Mouse (Mus musculus) frontal cortex, adult 2 months (tissue): ENCODE data around the gene Slc5a1. TPM values are rescaled to one million over a fixed set of nuclear protein-coding genes. Genes with fewer than 3 reads are reported as not detected.

Experiments
- DNase-seq, 2 experiments: peaks; one replicate each; pipeline ENCODE4 v3.0.0; 2022; ENCODE audit warnings: low spot score in 1 of 2; ENCODE audit errors: extremely low spot score in 1 of 2
- polyA plus RNA-seq: library from polyadenylated mRNA; depleted of rRNA; stranded (reverse); fragments of >200 nt; gene quantifications from 2 replicates; pipeline ENCODE4 v1.2.3, GENCODE M21; 2012; rRNA removed

Slc5a1 gene
- polyA plus RNA-seq, 1 experiment = not detected

GRCm38 (mm10) chr5:33147691-33148090 lies 43.7 kb downstream of the Slc5a1 start:
- DNase-seq = no peak

- DNase-seq = no peak
Observed at GRCm38 (mm10) chr5:33193567-33193966, 89.5 kb downstream of the Slc5a1 start.

- no peak for DNase-seq
Observed at GRCm38 (mm10) chr5:33195246-33195852, 91.3 kb downstream of the Slc5a1 start.

- no peak for DNase-seq
Observed at GRCm38 (mm10) chr5:33200071-33200470, 96.1 kb downstream of the Slc5a1 start.

GRCm38 (mm10) chr5:33201697-33202096 lies 97.7 kb downstream of the Slc5a1 start:
- no peak for DNase-seq

- no peak for DNase-seq
Observed at GRCm38 (mm10) chr5:33202516-33203170, 98.6 kb downstream of the Slc5a1 start.

- DNase-seq = no peak
Observed at GRCm38 (mm10) chr5:33203171-33203565, 99.1 kb downstream of the Slc5a1 start.

GRCm38 (mm10) chr5:33203691-33204242 lies 99.7 kb downstream of the Slc5a1 start:
- peak; percentile 35 to 92 for DNase-seq

- DNase-seq = no peak
Observed at GRCm38 (mm10) chr5:33204284-33204683, 100.3 kb downstream of the Slc5a1 start.

GRCm38 (mm10) chr5:33206328-33206727 lies 102.3 kb downstream of the Slc5a1 start:
- DNase-seq = no peak

- DNase-seq = no peak
Observed at GRCm38 (mm10) chr5:33207136-33207535, 103.1 kb downstream of the Slc5a1 start.

GRCm38 (mm10) chr5:33208533-33209245 lies 104.7 kb downstream of the Slc5a1 start:
- DNase-seq = no peak

- DNase-seq = no peak
Observed at GRCm38 (mm10) chr5:33210515-33210914, 106.5 kb downstream of the Slc5a1 start.

GRCm38 (mm10) chr5:33211254-33211653 lies 107.2 kb downstream of the Slc5a1 start:
- no peak for DNase-seq

Other genes with a start within 250 kb of the Slc5a1 start
- 15.0 and 15.2 TPM in 2 replicates for gene Prr14l, start 250.0 kb upstream of the Slc5a1 start, polyA plus RNA-seq
- 43.1 and 48.9 TPM in 2 replicates for gene Depdc5, start 240.5 kb upstream of the Slc5a1 start, polyA plus RNA-seq
- 1,285 and 1,395 TPM in 2 replicates for gene Ywhah, start 85.4 kb upstream of the Slc5a1 start, polyA plus RNA-seq
- gene Spon2, start 114.2 kb downstream of the Slc5a1 start, polyA plus RNA-seq = 0.40 and 0.50 TPM in 2 replicates
- 243 and 263 TPM in 2 replicates for gene Ctbp1, start 170.8 kb downstream of the Slc5a1 start, polyA plus RNA-seq
- 102 and 113 TPM in 2 replicates for gene Maea, start 231.3 kb downstream of the Slc5a1 start, polyA plus RNA-seq